Mouse (Mus musculus): ENCODE results near the gene 2610528J11Rik.

DNA sequence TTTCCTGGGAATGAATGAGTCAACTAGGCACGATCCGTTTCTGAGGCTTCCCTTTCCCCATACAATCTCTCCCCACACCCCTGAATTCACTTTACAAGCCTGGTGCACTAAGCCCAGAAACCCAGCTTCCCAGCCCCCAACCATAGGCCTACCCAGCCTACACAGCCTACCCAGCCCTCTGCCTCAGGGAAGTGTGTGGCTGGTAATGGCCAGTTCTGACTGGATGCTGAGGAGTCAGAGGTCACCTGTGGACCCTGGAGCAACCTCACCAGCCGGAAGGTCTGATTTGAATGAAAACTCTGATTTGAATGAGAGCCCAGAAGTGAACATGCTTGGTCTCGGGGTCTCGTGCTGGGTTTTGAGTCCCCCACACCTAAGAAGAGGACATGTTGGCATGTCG is 921 bp downstream of the 2610528J11Rik start:
- TF ChIP-seq POLR2A (IDR thresholded peaks at IDR 0.05; ENCODE audit: insufficient read length, low read depth) (no peak), REST (IDR thresholded peaks at IDR 0.05; ENCODE audit: insufficient read depth, insufficient read length) (no peak), MYOG (IDR thresholded peaks at IDR 0.05; ENCODE audit: control insufficient read depth in 1 of 3, insufficient read depth in 1 of 3, insufficient read length in 2 of 3, low read depth in 2 of 3) (no peak), TCF12 (IDR thresholded peaks at IDR 0.05; ENCODE audit: insufficient read depth, poor library complexity, severe bottlenecking) (no peak), USF1 (IDR thresholded peaks at IDR 0.05; ENCODE audit: low read depth) (no peak), POLR2AphosphoS2 (IDR thresholded peaks at IDR 0.05; ENCODE audit: insufficient read length, low read depth) (no peak), TCF3 (IDR thresholded peaks at IDR 0.05; ENCODE audit: insufficient read length, low read depth) (no peak), CEBPB (IDR thresholded peaks at IDR 0.05; ENCODE audit: insufficient read depth, poor library complexity, severe bottlenecking) (no peak), MAX (IDR thresholded peaks at IDR 0.05; ENCODE audit: low read depth) (no peak), E2F4 (IDR thresholded peaks at IDR 0.05; ENCODE audit: insufficient read depth) (no peak), SRF (IDR thresholded peaks at IDR 0.05; ENCODE audit: control insufficient read depth, insufficient read length, low read depth) (no peak)

Measured in myocyte (in vitro differentiated cells).